Mouse (Mus musculus): ENCODE data around the gene Dok7.

The Dok7 gene

GRCm38 (mm10) chr5:35057582-35057981 is 1.0 kb downstream of the Dok7 start:
- no peak for DNase-seq (ENCODE audit: low read depth)

- no peak for DNase-seq (ENCODE audit: low read depth)
Measured at GRCm38 (mm10) chr5:35058216-35058615, 1.6 kb downstream of the Dok7 start.

- no peak for DNase-seq (ENCODE audit: low read depth)
Measured at GRCm38 (mm10) chr5:35060098-35060497, 3.5 kb downstream of the Dok7 start.

- DNase-seq (ENCODE audit: low read depth): no peak
Measured at GRCm38 (mm10) chr5:35069841-35070240, 13.3 kb downstream of the Dok7 start.

GRCm38 (mm10) chr5:35070314-35070713 is 13.7 kb downstream of the Dok7 start:
- DNase-seq (ENCODE audit: low read depth): no peak

- no peak for DNase-seq (ENCODE audit: low read depth)
Measured at GRCm38 (mm10) chr5:35070953-35071352, 14.4 kb downstream of the Dok7 start.

- no peak for DNase-seq (ENCODE audit: low read depth)
Measured at GRCm38 (mm10) chr5:35071855-35072254, 15.3 kb downstream of the Dok7 start.

- no peak for DNase-seq (ENCODE audit: low read depth)
Measured at GRCm38 (mm10) chr5:35073235-35073634, 16.7 kb downstream of the Dok7 start.

GRCm38 (mm10) chr5:35073992-35074391 is 17.4 kb downstream of the Dok7 start:
- peak; percentile 9 for DNase-seq (ENCODE audit: low read depth)

- no peak for DNase-seq (ENCODE audit: low read depth)
Measured at GRCm38 (mm10) chr5:35076369-35076768, 19.8 kb downstream of the Dok7 start.

GRCm38 (mm10) chr5:35079101-35079500 is 22.5 kb downstream of the Dok7 start:
- DNase-seq (ENCODE audit: low read depth): no peak

GRCm38 (mm10) chr5:35084913-35085312 is 28.3 kb downstream of the Dok7 start:
- DNase-seq (ENCODE audit: low read depth): no peak

GRCm38 (mm10) chr5:35088785-35089613 is 32.4 kb downstream of the Dok7 start:
- no peak for DNase-seq (ENCODE audit: low read depth)

- no peak for DNase-seq (ENCODE audit: low read depth)
Measured at GRCm38 (mm10) chr5:35089614-35089963, 33.0 kb downstream of the Dok7 start.

- DNase-seq (ENCODE audit: low read depth): no peak
Measured at GRCm38 (mm10) chr5:35091636-35092035, 35.1 kb downstream of the Dok7 start.

GRCm38 (mm10) chr5:35103086-35103485 is 46.5 kb downstream of the Dok7 start:
- DNase-seq (ENCODE audit: low read depth): no peak

GRCm38 (mm10) chr5:35103528-35103927 is 47.0 kb downstream of the Dok7 start:
- no peak for DNase-seq (ENCODE audit: low read depth)

- no peak for DNase-seq (ENCODE audit: low read depth)
Measured at GRCm38 (mm10) chr5:35104183-35104959, 47.8 kb downstream of the Dok7 start.

GRCm38 (mm10) chr5:35104960-35105921 is 48.7 kb downstream of the Dok7 start, which contains the start of gene Lrpap1:
Gene Lrpap1, minus strand, starts transcription at chr5:35105766.
- peak; percentile 74 for DNase-seq (ENCODE audit: low read depth)

GRCm38 (mm10) chr5:35105922-35106298 is 49.3 kb downstream of the Dok7 start:
- no peak for DNase-seq (ENCODE audit: low read depth)

- DNase-seq (ENCODE audit: low read depth): no peak
Measured at GRCm38 (mm10) chr5:35112444-35112843, 55.9 kb downstream of the Dok7 start.

- DNase-seq (ENCODE audit: low read depth): no peak
Measured at GRCm38 (mm10) chr5:35116002-35116401, 59.4 kb downstream of the Dok7 start.

All from fibroblast of lung, adult 2 months (primary cell).